Mouse (Mus musculus) embryo, embryonic 9.5 days (tissue): ENCODE measurements at regions not wholly inside any gene's neighbourhood (a gene's known extent, or its start where the extent isn't known, plus 50 kb on each side); places are given as distances from the start of the nearest gene placed in this dataset.

Source experiments
- DNase-seq: peaks from one replicate; pipeline ENCODE4 v3.0.0-alpha.2; 2017; ENCODE audit errors: extremely low spot score

DNA sequence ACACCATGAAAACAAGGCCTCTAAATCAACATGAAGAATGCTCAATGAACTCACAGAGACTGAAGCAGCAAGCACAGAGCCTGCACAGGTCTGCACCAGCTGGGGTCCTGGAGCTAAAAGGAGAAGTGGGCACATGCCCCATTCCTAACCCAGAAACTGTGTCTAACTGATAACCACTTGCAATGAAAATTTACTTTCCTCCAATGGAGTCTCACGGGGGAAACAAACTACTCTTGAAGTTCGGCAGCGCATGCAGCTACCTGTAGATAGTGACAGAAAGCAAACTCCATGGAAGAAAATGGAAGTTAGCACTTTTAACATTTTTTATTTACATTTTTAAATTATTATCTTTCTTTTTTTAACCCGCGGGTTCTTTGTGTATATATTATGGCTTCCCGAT, 76.8 kb upstream of the Akap6 start:
- no peak for DNase-seq

DNA sequence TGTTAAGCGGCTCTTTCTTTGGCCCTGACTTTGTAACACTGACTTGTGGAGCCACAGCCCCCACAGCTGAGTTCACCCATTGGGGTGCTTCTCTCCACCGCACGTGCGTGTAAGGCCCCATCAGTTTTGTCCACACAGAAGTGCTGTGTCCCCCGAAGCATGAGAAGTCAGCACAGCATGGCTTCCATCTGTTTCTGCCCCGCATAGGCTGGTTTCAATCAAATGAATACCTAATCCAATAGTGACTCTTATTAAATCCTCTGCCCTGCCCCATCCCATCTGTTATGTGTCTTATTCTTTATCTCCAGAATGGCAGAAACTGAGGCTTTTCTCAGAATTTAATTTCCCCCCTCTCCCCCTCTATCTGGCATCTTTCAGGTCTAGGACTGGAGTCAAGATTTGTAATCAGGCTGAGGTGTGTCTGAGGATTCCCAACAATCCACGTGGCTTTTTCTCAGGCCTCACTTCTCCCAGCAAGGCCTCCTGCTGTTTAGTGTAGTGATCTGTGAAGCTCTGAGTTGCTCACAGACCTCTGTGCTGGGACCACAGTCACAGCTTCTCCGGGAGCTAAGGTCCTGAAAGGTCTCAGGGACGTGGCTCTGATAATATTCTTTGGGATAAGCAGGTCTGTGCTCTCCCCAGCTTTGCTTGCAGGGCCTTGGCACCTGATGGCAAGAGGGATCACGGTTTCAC, 75.6 kb upstream of the Akap6 start:
- DNase-seq = no peak

DNA sequence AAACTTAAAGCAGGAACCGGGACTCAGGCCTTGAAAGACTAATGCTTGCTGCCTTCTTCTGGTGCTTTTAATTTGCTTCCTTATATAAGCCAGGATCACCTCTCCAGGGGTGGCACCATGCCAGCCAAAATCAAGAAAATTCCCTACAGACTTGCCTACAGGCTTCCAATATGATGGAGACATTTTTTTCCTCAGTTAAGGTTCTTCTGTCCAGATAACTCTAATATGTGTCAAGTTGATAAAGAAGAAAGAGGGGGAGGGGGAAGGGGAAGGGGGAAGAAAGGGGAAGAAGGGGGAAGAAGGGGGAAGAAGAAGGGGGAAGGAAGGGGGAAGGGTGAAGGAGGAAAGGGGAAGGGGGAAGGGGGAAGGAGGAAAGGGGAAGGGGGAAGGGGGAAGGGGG, 74.3 kb upstream of the Akap6 start:
- DNase-seq = no peak

DNA sequence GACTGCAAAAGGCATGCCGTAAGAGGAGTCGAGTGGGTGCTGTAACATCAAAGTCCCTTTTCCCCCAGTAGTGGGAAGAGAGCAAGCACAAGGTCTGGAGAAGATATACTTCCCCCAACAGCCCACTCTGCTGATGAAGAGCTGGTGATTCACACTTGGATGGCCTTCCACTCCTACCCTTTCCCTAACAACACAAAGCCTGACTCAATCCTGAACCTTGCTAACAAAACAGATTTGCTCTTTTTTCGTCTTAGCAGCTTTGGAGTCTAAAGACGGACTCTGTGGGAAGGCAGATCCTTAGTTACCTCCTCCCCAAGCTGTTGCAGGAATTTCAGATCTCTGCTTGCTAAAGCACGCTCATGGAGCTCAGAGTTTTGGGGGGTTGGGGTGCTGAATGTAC, 70.4 kb upstream of the Akap6 start:
- no peak for DNase-seq

GRCm38 (mm10) chr12:52635121-52635878, 63.9 kb upstream of the Akap6 start:
- no peak for DNase-seq

DNA sequence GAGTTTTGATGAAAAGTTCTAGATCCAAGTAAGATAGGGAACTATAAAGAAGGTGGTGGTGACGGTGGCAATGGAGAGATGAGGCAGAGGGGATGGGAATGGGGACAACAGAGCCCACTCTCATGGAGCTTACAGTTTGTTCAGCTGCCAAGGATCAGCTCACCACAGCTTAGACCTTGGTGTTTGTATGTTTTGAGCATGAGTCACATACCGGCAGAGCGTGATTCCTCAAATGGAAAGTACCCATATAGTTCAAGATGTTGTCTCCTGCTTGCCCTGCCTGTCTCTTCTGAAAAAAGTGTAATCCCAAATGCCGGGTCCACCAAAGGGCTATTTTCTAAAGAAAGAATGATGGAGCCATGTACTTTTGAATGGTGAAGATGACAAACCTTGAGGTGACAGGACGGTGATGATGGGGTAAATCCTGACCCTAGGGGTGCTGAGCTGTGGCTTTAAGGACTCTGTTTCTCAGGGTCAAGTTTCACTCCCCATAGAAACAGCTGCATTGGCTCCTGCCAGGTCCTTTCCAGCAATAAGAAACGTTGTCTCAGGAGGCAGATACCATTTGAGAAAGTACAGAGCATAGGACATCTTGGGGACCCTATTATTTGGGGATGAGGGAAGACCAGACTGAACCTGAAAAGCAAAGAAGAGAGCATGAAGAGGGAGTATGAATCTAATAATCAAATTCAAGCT, 62.8 kb upstream of the Akap6 start:
- DNase-seq = no peak

- DNase-seq = no peak
Observed at GRCm38 (mm10) chr12:52636920-52637319, 62.3 kb upstream of the Akap6 start.

DNA sequence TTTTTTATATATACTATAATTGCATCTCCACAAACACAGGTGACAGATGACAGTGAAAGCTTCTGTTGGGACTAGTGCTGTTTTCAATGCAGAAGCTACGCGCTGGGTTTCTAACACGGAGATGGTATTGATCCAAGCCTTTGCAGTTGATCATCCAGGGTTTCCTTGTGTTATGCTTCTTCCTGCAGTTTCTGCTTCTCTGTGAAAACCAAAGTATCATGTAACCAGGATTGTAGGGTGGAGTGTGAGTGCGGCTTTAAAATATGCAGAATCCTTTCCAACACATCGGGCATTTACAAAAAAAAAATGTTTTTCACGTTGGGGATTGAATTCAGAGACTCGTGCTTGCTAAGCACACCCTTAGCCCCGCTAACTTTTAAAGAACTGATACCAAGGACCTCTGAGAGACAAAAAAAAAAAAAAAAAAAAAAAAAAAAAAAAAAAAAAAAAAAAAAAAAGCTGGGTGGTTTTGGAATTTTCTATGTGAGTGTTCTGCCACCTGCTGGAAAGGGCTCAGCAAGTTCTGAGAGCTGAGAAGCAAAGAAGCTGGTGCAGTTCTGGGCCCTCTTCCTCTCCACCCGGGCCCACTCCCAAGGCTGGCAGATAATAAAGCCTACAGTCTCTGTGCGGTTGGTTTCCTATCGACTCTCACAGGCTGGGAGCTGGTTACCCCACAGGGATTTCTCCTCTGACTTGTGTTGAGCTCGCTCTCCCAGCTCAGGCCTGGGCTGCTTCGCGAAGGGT, 61.5 kb upstream of the Akap6 start:
- peak; percentile 19 for DNase-seq

DNA sequence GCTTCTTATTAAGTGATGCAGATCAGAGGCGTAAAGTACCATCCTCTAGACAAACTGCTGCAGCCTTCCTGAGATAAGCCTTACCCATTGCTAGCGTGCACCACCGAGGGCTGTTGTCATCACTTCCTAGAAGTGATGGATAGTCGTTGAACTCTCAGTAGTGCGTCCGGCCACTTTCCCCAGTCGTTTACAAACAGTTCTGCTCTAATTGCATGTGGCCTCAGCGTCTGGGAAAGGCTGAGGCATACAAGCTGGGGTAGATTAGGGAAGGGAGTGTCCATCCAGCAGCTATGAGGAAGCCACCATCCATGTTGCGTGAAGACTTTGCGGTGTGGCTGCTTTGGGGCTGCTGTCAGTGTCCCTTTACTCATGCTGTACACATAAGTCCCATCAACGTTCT, 60.7 kb upstream of the Akap6 start:
- DNase-seq = peak; percentile 17

- DNase-seq = no peak
Observed at GRCm38 (mm10) chr12:52644059-52644458, 55.1 kb upstream of the Akap6 start.
